Mouse (Mus musculus) CH12.LX (cell line): ENCODE measurements at regions not wholly inside any gene's neighbourhood (a gene's known extent, or its start where the extent isn't known, plus 50 kb on each side); places are given as distances from the start of the nearest gene placed in this dataset.

Experiments
- DNase-seq: peaks from one replicate; pipeline ENCODE4 v3.0.0-alpha.2; 2013; ENCODE audit errors: extremely low read depth
- H3K27ac ChIP-seq: 2 replicates; pipeline ENCODE4 v1.5.1; 2012; ENCODE audit warnings: low read depth, mild to moderate bottlenecking, control low read depth, moderate library complexity; ENCODE audit not compliant: insufficient read depth
- H3K27me3 ChIP-seq: replicated peaks from 2 replicates; pipeline ENCODE3; 2012; ENCODE audit warnings: inconsistent platforms
- H3K36me3 ChIP-seq, 2 experiments: replicated peaks in 1 of 2; 2 replicates each; pipeline versions ENCODE3 to v1.6.1; 2012; ENCODE audit warnings: inconsistent platforms in 1 of 2, low read length in 1 of 2, mild to moderate bottlenecking in 1 of 2, mixed read lengths in 1 of 2, moderate library complexity in 1 of 2; ENCODE audit not compliant: control insufficient read depth in 1 of 2, insufficient read depth in 1 of 2
- H3K4me1 ChIP-seq, 2 experiments: 2 replicates each; pipeline ENCODE4 v1.6.1; 2012; ENCODE audit warnings: inconsistent platforms in 1 of 2, moderate library complexity in 1 of 2; ENCODE audit not compliant: insufficient read depth in 2 of 2, control insufficient read depth in 1 of 2
- H3K4me2 ChIP-seq: 2 replicates; pipeline ENCODE4 v1.6.1; 2012; ENCODE audit warnings: low read depth, mild to moderate bottlenecking, control low read depth; ENCODE audit not compliant: poor library complexity, insufficient read depth, severe bottlenecking
- H3K4me3 ChIP-seq, 3 experiments: fragments of 150-350 bp in 1 of 3; sonication (generic) in 1 of 3; replicated peaks in 1 of 3; 2 replicates each; pipeline versions ENCODE3 to v1.5.1; 2011 to 2012; ENCODE audit warnings: low read depth in 2 of 3, low read length in 2 of 3, mild to moderate bottlenecking in 2 of 3, moderate library complexity in 2 of 3, control low read depth in 1 of 3, improper control_type of control experiment in 1 of 3, inconsistent platforms in 1 of 3, mixed read lengths in 1 of 3; ENCODE audit not compliant: poor library complexity in 1 of 3
- H3K79me2 ChIP-seq: replicated peaks from 2 replicates; pipeline ENCODE4 v1.6.1; 2012; ENCODE audit warnings: mild to moderate bottlenecking, moderate library complexity; ENCODE audit not compliant: control insufficient read depth, poor library complexity, insufficient read depth, severe bottlenecking; ENCODE audit errors: extremely low read depth
- H3K9ac ChIP-seq: 2 replicates; pipeline ENCODE4 v1.6.1; 2012; ENCODE audit warnings: low read depth, mild to moderate bottlenecking, control low read depth, moderate library complexity; ENCODE audit not compliant: insufficient read depth
- H3K9me3 ChIP-seq: replicated peaks from 2 replicates; pipeline ENCODE3; 2012; ENCODE audit warnings: low read length, inconsistent platforms, mixed read lengths
- CTCF ChIP-seq, 2 experiments: IDR thresholded peaks in 1 of 2; conservative IDR thresholded peaks in 1 of 2; 2 replicates each; pipeline ENCODE4 v1.5.1; 2011 to 2012; ENCODE audit warnings: low read depth in 2 of 2, low read length in 2 of 2, improper control_type of control experiment in 1 of 2, inconsistent platforms in 1 of 2, mild to moderate bottlenecking in 1 of 2, moderate library complexity in 1 of 2
- E2F4 ChIP-seq: IDR thresholded peaks from 2 replicates; pipeline ENCODE4 v1.6.1; 2011; ENCODE audit warnings: low read depth, low read length, improper control_type of control experiment; ENCODE audit not compliant: insufficient replicate concordance
- ELF1 ChIP-seq: IDR thresholded peaks from 2 replicates; pipeline ENCODE4 v1.6.1; 2014; ENCODE audit warnings: low read depth, mild to moderate bottlenecking, inconsistent platforms, low read length, improper control_type of control experiment
- ETS1 ChIP-seq: conservative IDR thresholded peaks from 2 replicates; pipeline ENCODE4 v1.6.1; 2012; ENCODE audit warnings: low read depth, mild to moderate bottlenecking, inconsistent platforms, low read length, improper control_type of control experiment, moderate library complexity
- GABPA ChIP-seq: IDR thresholded peaks from 2 replicates; pipeline ENCODE4 v1.6.1; 2012; ENCODE audit warnings: low read depth, low read length, improper control_type of control experiment, inconsistent platforms; ENCODE audit not compliant: insufficient replicate concordance
- JUND ChIP-seq: conservative IDR thresholded peaks from 2 replicates; pipeline ENCODE4 v1.6.1; 2011; ENCODE audit warnings: low read depth, low read length, improper control_type of control experiment
- KAT2A ChIP-seq: IDR thresholded peaks from 2 replicates; pipeline ENCODE4 v1.6.1; 2012; ENCODE audit warnings: low read length, improper control_type of control experiment, inconsistent platforms; ENCODE audit not compliant: insufficient replicate concordance
- MAFK ChIP-seq: IDR thresholded peaks from 2 replicates; pipeline ENCODE4 v1.6.1; 2011; ENCODE audit warnings: low read length, improper control_type of control experiment; ENCODE audit not compliant: insufficient replicate concordance
- NELFE ChIP-seq: IDR thresholded peaks from 2 replicates; pipeline ENCODE4 v1.6.1; 2011; ENCODE audit warnings: low read depth, low read length, improper control_type of control experiment
- POLR2A ChIP-seq: IDR thresholded peaks from 2 replicates; pipeline ENCODE4 v1.6.1; 2011; ENCODE audit warnings: low read depth, mild to moderate bottlenecking, improper control_type of control experiment, low read length
- POLR2AphosphoS2 ChIP-seq: IDR thresholded peaks from 2 replicates; pipeline ENCODE4 v1.6.1; 2011; ENCODE audit warnings: low read depth, low read length, improper control_type of control experiment
- RAD21 ChIP-seq: IDR thresholded peaks from 2 replicates; pipeline ENCODE4 v1.6.1; 2011; ENCODE audit warnings: low read depth, mild to moderate bottlenecking, low read length, improper control_type of control experiment, moderate library complexity
- RCOR1 ChIP-seq: conservative IDR thresholded peaks from 2 replicates; pipeline ENCODE4 v1.6.1; 2012; ENCODE audit warnings: low read depth, mild to moderate bottlenecking, inconsistent platforms, low read length, improper control_type of control experiment
- SMC3 ChIP-seq: IDR thresholded peaks from 2 replicates; pipeline ENCODE4 v1.6.1; 2011; ENCODE audit warnings: low read depth, low read length, improper control_type of control experiment
- UBTF ChIP-seq: IDR thresholded peaks from 2 replicates; pipeline ENCODE4 v1.6.1; 2012; ENCODE audit warnings: low read depth, mild to moderate bottlenecking, inconsistent platforms, low read length, improper control_type of control experiment, moderate library complexity
- USF2 ChIP-seq: conservative IDR thresholded peaks from 2 replicates; pipeline ENCODE4 v1.6.1; 2011; ENCODE audit warnings: low read depth, low read length, improper control_type of control experiment
- ZC3H11A ChIP-seq: IDR thresholded peaks from 2 replicates; pipeline ENCODE4 v1.6.1; 2012; ENCODE audit warnings: low read depth, mild to moderate bottlenecking, inconsistent platforms, low read length, improper control_type of control experiment
- ZKSCAN1 ChIP-seq: IDR thresholded peaks from 2 replicates; pipeline ENCODE4 v1.6.1; 2012; ENCODE audit warnings: low read depth, inconsistent platforms, low read length, improper control_type of control experiment, borderline replicate concordance
- ZMIZ1 ChIP-seq: IDR thresholded peaks from 2 replicates; pipeline ENCODE4 v1.6.1; 2012; ENCODE audit warnings: low read depth, mild to moderate bottlenecking, inconsistent platforms, low read length, improper control_type of control experiment
- dilution Hi-C: fragments of 300-500 bp; cut with MboI; formaldehyde crosslinking; loops from 2 replicates; pipeline ENCODE4 v1.14.3; 2020; ENCODE audit warnings: low sequenced_read_pairs; ENCODE audit not compliant: extremely low pct_unique_long_range_greater_than_20kb, extremely low pct_ligation_motif_present
- in situ Hi-C: fragments of 300-500 bp; cut with MboI; formaldehyde crosslinking; loops from 3 replicates; pipeline ENCODE4 v1.14.3; 2019; ENCODE audit warnings: low sequenced_read_pairs, low pct_ligation_motif_present, low pct_unique_long_range_greater_than_20kb, mixed read lengths

DNA sequence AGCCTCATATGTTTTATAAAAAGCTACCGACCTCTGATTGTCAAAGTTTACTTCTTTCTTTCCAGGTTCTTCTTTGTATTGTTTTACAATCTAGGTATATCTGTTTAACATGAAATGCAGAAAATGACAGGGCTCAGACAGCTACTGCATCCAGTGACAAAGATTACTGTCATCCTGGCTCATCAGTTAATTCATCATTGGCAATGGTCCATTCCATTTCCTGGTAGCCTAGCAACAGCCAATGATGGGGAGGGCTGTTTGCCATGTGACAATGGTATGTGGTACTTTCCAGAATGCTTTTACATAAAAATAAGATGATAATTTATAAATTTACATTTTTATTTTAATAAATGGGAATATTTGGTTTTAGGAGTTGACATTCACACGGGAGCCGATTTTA is 630.9 kb downstream of the Bcl11a start:
- Histone ChIP-seq H3K27me3 (no peaks in the 10 kb centered on the region), H3K4me2 (no peak overlapping the region), H3K4me3 (no peak overlapping the region), H3K79me2 (no peaks in the 10 kb centered on the region), H3K9me3 (no peaks in the 10 kb centered on the region), H3K27ac (no peak overlapping the region), H3K4me1 (peaks cover 0 to 9% of the 10 kb centered on the region in 2 experiments; a peak in 1 of 4 replicates), H3K9ac (no peak overlapping the region), H3K36me3 (no peaks in the 10 kb centered on the region)
- no peak for TF ChIP-seq ZMIZ1
- in situ Hi-C loops: no loop called here
- dilution Hi-C loops: no loop called here
- no peak for DNase-seq

DNA sequence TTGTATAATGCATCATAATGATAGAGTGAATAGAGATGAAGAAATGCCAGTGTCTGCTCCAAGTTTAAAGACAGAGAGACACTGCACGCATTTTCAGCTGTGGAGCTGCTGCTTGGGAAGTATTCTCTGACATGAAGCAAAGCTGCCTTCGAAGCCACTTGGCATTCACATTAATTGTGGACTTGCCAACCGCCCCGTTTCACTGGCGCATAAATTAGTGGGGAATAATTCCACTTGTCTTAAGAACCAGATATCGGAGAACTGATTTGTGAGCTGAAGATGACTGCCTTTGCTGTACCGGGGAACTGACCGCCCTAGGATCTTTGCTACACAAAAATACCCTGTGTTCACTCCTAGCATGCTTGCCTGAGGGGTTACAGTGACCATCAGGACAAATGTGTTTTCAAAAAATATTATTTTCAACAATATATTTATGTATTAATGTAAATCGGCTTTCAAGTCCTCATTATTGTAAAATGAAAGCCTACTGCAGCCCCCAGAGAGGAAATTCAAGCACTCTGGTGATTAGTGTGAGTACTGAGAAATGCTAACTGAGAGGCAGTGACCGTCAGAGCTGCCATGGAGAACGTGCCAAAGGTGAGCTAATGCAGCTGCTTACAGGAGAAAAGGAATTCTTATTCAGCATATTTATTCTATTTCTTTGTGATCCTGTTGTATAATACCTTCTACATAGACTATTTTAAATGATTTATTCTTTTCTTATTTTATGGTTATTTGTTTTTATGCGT is 638.9 kb downstream of the Bcl11a start:
- no peak for DNase-seq
- TF ChIP-seq MAFK (no peak), POLR2AphosphoS2 (no peak), ZC3H11A (no peak), ETS1 (no peak), JUND (no peak), ELF1 (no peak), CTCF (conservative IDR thresholded peaks at IDR 0.05 in 1 of 2, IDR thresholded peaks at IDR 0.05 in 1 of 2; ENCODE audit: low read depth in 2 of 2, low read length in 2 of 2) (no peak), RCOR1 (no peak)
- H3K79me2 ChIP-seq: no peaks in the 10 kb centered on the region
- H3K4me2 ChIP-seq: no peak overlapping the region
- no peak overlapping the region for H3K4me3 ChIP-seq
- no peaks in the 10 kb centered on the region for H3K9me3 ChIP-seq
- H3K27ac ChIP-seq: no peak overlapping the region
- H3K36me3 ChIP-seq: no peaks in the 10 kb centered on the region
- H3K4me1 ChIP-seq: peaks cover 0 to 7% of the 10 kb centered on the region in 2 experiments; a peak in 1 of 4 replicates
- H3K27me3 ChIP-seq: peaks cover 1% of the 10 kb centered on the region
- in situ Hi-C loops (no loop called here), dilution Hi-C loops (no loop called here)
- H3K9ac ChIP-seq: no peak overlapping the region

DNA sequence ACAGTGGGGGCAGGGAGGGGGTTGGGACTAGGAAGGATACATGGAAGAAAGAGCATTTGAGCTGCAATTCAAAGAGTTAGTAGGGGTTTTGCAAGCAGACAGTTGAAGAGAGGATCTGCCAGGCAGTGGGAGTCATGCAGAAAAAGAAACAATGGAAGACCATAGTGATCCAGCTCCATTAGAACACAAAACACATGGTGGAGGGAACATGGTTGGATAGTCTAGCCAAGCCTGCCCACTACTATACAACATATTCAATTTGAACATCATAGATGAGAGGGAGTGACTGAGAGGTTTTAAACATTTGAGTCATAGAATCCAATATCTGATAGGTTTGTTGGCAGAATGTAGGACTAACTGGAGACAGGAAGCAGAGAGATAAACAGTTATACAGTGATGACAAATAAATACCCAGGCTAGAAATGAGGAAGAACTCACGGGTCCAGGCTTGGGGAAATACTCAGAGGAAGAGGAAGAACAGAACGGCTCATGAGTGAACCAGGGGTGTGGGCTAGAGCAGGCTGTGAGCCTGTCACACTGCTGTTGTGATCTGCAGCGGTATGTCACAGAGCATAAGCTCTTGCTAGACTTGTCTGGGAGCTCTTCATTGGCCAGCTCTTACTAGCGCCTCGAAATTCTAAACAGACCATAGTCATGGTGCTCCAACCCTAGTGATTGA is 646.5 kb downstream of the Bcl11a start:
- H3K4me2 ChIP-seq: no peak overlapping the region
- TF ChIP-seq RAD21 (no peak), NELFE (no peak), POLR2A (no peak), KAT2A (no peak), GABPA (no peak), USF2 (no peak), UBTF (no peak), ZKSCAN1 (no peak), E2F4 (no peak), SMC3 (no peak)
- dilution Hi-C loops: no loop called here
- in situ Hi-C loops: no loop called here
- no peak overlapping the region for H3K27ac ChIP-seq
- H3K9ac ChIP-seq: no peak overlapping the region
- H3K9me3 ChIP-seq: no peaks in the 10 kb centered on the region
- H3K4me1 ChIP-seq: no peaks in the 10 kb centered on the region
- no peak for DNase-seq
- H3K36me3 ChIP-seq: no peaks in the 10 kb centered on the region
- no peaks in the 10 kb centered on the region for H3K79me2 ChIP-seq
- no peak overlapping the region for H3K4me3 ChIP-seq
- H3K27me3 ChIP-seq: peaks cover 1% of the 10 kb centered on the region
